Mouse (Mus musculus) cerebellum, postnatal 4 days (tissue): Measurements from ENCODE around the gene Pgls.

Experiments
- DNase-seq, 2 experiments: peaks; one replicate each; pipeline ENCODE4 v3.0.0; 2022; ENCODE audit warnings: low spot score in 2 of 2, mixed read lengths in 1 of 2

Gene Pgls

GRCm38 (mm10) chr8:71591471-71592373, at the start of gene Pgls:
Gene Pgls, plus strand, starts transcription at chr8:71592176.
- peak; percentile 92 to 95 for DNase-seq

- DNase-seq = peak; percentile 78 to 92
These were observed 49.2 kb upstream of the Pgls start, which contains the start of gene Mvb12a for GRCm38 (mm10) chr8:71542632-71543343. Gene Mvb12a, plus strand, starts transcription at chr8:71542922.

DNA sequence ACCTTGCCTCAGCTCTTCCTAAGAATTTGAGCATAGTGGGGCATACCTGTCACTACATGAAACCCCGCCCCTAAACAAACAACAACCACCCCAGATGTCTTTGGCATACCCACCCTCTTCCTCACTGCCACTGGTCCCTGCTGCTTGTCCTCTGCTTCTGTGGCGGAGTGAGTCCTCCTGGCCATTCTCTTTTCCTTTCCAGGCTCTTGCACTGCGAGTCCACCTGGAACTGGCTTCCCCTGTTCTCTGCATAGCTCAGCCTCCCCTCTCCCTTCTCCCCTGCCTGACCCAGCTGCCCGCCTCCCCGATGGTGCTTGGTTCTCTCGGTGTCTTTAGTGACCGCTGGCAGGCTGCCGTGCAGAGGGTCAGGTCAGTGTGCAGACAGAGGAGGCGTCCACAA, 48.2 kb upstream of the Pgls start:
- DNase-seq = no peak

DNA sequence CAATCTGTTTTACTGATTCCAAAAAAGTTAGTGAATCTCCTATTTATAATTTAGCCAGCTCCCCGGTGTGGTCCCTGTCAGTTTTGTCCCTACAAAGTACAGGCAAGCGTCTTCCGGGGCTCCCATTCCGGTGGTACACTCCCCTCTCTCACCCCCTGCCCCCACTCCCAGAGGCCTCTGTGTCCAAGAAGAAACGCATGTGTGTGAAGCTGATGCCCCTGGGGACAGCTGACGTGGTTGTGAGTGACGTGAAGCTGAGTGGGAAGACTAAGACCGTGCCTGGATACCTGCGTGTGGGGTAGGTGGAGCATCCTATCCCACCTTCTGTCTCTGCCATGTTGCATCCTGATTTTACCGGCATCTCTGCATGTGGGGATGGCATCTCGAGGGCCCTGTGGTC, 46.9 kb upstream of the Pgls start:
- no peak for DNase-seq

DNA sequence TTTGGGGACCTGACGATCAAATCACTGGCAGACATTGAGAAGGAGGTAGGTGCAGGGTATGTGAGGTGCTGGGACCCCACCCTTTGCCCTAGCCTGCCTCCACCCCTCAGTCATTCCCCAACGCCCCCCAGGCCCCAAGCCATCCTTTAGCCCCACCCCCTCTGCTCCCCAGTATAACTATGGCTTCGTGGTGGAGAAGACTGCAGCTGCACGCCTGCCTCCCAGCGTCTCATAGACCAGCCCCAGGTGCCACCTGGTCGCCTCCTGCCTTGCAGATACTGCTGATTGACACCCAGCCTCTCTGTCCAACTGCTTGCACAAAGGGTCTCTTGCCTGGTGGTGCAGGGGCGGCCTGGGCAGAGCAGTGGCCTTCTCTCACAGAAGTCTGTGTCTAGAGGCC, 44.4 kb upstream of the Pgls start:
- no peak for DNase-seq

GRCm38 (mm10) chr8:71550754-71551153, 41.2 kb upstream of the Pgls start:
- DNase-seq = no peak

DNA sequence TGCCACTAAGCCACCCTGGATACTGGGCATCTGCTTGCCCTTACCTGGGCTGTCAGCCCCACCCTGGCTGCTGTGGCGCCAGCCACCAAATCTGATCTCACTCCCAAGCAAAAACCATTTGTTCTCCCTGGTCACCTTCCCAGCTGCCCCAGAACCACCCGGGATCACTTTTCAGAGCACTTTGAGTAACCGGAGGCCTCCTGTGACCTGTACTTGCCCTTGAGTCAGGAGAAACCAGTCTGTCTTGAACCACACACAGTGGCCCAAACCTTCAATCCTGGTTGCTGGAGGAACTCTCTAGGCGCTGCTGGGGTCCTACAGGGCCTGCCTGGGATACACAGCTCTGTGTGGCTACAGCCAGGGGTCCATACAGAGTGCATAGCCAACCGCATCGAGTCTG, 39.2 kb upstream of the Pgls start:
- DNase-seq = no peak

- DNase-seq = no peak
These were observed 38.0 kb upstream of the Pgls start for GRCm38 (mm10) chr8:71554001-71554400.

- DNase-seq = no peak
These were observed 37.3 kb upstream of the Pgls start for GRCm38 (mm10) chr8:71554644-71555043.

GRCm38 (mm10) chr8:71558071-71558957, 33.7 kb upstream of the Pgls start, which contains the start of gene Tmem221:
Gene Tmem221, minus strand, starts transcription at chr8:71558871.
- DNase-seq = no peak

DNA sequence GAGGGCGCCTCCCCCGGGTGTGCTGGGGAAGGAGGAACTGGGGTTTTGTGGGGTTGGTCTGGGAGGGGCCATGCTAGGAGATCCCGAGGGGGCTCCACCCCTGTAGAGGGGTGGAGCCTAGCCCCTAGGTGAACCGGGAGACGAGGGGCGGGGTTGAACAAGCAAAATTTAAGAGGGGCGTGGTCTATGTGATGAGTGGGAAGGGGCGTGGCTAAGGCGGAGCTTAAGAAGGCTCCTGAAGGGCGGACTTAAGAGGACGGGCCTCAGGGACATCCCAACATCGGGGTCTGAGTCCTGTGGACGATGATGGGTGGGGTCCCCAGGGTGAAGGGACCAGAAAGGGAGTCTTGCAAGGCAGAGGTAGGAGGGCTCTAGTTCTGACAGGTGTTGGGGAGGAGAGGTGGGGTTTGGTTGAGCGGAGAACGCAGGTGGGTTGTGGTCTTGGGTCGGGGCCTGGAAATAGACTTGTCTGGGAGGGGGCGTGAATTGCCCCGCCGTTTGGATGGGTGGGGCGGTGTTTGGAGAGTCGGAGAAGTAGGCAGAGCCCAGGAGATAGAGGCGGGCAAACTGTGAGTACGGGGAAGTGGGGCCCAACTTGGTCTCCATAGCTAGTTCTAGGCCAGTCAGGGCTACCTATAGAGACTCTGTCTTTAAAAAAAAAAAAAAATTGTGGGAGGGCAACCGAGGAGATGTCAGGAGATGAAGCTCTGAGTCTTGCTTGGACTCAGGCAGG, 32.9 kb upstream of the Pgls start:
- no peak for DNase-seq

GRCm38 (mm10) chr8:71560071-71560470, 31.9 kb upstream of the Pgls start:
- DNase-seq = no peak

- no peak for DNase-seq
These were observed 31.2 kb upstream of the Pgls start for GRCm38 (mm10) chr8:71560765-71561164.

DNA sequence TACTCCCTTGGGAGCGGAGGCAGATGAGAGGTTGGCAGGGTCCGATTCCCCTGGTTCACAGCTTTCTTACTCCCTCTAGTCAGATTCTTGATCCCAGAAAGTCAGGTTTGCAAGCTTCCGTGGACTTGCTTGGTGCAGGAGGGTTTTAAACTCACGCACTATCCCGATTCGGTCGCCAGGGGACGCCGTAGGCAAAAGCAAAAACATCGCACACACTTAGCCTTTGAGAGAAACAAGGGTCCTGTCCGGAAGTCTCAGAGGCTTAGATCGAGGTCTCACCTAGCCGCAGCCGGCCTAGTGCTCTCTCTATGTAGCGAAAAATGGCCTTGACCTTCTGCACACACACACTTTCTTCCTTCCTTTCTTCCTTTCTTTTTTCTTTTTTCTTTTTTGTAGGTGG, 30.6 kb upstream of the Pgls start:
- DNase-seq = peak in 1 of 2 experiments; percentile 67

DNA sequence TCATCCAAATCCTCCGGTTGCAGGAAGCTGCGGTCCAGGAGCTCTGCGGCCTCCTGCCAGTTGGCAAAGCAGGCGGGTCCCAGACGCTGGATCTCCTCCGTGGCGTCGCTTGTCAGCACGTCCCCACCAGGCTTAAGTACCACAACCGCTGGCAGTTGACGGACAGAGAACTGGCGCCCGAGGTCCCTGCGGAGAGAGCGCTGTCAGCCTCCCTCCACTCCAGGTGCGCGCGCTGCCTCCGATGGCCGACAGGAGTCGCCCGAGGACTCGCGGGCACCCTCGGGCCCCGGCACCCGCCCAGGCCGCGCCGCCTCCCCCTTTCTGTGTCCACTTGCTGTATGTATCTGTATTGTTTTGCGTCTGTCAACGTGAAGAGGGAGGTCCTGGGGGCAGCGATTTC, 29.2 kb upstream of the Pgls start:
- peak; percentile 60 to 82 for DNase-seq

GRCm38 (mm10) chr8:71563992-71564391, 28.0 kb upstream of the Pgls start:
- DNase-seq = no peak

DNA sequence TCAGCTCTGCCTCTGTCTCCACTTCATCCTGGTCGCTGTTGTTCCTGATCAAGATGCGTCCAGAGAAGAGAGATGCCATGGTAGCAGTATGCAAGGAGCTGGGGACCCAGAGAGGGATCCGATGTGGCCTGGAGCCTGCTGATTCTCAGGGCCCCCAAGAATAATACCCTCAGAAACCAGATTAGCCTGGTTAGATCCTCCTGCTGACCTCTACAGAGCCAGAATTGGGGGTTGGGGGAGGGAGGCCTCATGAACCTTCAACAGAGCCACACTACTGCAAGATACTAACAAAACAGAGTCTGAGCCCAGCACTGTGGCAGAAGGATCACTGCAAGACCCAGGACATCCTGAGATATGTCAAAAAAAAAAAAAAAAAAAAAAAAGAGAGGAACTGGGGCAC, 25.5 kb upstream of the Pgls start, which contains the start of gene Nxnl1:
TSS of gene Nxnl1 (minus strand) at position 101 of the 400 bp plus-strand sequence.
- DNase-seq = no peak

DNA sequence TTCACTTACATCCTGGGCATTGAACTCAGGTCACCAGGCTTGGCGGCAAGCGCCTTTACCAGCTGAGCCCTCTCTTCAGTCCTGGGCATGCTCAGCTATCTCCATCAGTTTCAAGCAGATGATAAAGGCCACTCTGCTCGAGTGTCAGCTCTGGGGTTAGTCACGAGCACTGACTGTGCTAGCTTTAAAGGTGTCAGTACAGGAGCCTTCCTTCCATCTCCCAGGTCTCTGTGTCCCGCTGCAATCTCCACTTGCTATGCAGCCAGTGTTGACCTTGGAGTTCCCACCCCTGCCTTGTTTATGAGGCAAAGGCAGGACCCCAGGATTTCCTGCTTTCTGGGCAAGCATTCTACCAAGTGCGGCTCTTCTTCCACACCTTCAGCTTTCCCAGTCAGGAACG, 24.4 kb upstream of the Pgls start:
- no peak for DNase-seq

DNA sequence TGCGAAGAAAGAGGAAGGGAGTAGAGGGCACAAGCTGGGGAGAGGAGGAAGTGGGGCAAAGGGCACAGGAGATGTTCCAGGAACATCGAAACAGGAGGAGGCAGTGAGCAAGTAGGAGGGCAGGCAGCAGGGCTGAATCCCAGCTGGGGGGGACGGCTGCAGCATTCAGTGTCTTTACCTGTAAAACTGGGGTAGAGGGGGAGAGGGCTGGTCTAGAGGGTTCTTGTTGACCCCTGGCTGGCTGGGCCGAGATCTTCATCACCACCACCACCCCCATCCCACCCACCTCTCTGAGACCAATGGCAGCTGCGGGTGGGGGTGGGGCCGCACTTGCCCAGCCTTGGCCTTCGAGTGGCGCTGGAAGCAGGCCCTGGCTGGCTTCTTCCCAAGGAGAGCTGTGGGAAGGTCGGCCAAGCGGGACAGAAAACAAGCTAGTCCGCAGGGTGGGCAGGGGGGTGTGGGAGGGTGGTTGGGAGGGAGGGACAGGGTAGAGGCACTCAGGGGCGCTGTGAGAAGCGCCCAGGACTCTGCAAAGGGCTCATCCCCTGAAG, 23.5 kb upstream of the Pgls start, which contains the start of gene Slc27a1:
TSS of gene Slc27a1 (plus strand) at position 496 of the 551 bp plus-strand sequence.
- DNase-seq = peak; percentile 54 to 90

DNA sequence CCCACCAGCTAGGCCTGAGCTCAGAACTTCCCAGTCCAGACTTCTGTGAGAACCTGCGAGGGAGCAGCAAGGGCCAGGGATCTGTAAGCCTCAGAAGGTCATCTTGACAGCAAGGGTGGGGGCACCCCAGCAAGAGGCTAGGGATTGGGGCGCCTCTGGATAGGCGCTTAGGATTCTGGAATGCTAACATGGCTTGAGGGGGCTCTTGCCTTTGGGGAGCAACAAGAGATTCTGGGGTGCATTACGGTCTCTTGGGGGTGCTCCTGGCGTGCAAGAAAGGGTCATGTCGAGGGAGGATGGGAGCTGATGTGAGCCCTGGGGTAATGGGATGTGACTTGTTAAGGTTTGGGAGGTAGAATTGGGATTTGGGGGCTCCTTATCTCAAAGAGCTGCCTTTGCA, 23.0 kb upstream of the Pgls start:
- no peak for DNase-seq
